Mouse (Mus musculus): ENCODE results near the gene Prps1l3. TPM values are rescaled to one million over a fixed set of nuclear protein-coding genes. Genes with fewer than 3 reads are reported as not detected.

Prps1l3 gene
- polyA plus RNA-seq (2012; rRNA removed), result 37.5 and 42.3 TPM in 2 replicates

DNA sequence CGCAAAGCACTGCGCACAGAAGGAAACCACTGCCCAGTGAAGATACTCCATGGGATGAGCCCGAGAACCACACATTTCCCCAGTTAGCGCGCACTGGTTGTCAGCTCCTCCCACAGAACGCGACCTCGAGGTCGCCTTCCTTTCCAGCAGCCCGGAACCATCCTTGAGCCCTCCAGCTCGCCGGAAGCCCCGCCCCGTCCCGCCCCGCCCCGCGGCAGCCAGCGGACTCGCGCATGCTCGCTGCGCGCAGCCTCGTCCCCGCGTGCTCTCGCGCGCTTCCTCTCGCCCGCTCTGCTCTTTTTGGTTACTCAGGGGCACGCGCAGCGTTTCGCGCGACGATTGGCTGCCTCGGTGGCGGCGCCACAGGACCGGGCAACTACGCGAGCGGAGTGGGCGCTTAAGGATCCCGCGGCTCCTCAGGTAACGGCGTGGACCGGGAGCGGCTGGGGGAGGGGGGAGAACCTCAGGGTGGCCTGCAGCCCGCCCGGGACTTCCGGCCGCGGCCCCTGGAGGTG, at the start of gene Prps1l3, which contains the start of gene Mipol1:
TSS of gene Prps1l3 (plus strand) at position 221 of the 515 bp plus-strand sequence.
TSS of gene Mipol1 (plus strand) at position 236 of the 515 bp plus-strand sequence.

DNA sequence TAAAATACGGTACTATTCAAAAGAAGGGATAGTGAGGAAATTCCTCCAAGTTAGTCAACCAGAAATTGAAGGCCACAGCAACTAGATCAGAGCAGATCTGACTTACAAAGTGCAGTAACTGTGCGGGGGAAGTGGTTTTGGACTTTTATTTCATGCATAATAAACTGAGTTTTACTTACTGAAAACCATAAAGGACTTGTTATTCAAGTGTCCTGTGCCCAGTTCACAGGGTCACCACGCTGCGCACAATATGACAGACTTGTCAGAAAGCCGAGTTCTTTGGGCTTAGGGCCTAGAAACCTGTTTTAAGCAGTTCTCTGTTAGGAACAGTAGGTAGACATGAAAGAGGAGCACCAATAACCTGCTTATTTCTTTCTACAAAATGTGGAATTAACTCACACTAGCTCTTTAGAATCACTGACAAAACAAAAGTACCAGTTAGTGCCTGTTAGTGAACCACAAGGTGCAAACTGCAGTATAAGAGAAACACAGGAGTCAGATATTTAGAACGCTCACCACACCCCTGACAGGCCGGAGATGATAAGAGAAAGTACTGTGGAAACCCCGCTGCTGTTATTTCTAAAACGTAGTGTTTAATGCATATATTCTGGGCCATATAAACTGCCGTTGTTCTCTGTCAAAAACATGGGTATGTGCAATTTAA, 32.7 kb upstream of the Prps1l3 start, which contains the start of gene Slc25a21:
TSS of gene Slc25a21 (minus strand) at position 110 of the 664 bp plus-strand sequence.

Other genes with a start within 250 kb of the Prps1l3 start
- gene Slc25a21, start 32.9 kb upstream of the Prps1l3 start, polyA plus RNA-seq (2012; rRNA removed), result 1.4 and 1.9 TPM in 2 replicates
- gene Mipol1, start within 50 bp of the Prps1l3 start, polyA plus RNA-seq (2012; rRNA removed), result 5.5 and 6.6 TPM in 2 replicates